Mouse (Mus musculus): ENCODE measurements around the gene Bcar1. TPM values are rescaled to one million over a fixed set of nuclear protein-coding genes. Genes with fewer than 3 reads are reported as not detected.

Bcar1 gene
- polyA plus RNA-seq, 1 experiment, result 136 TPM

DNA sequence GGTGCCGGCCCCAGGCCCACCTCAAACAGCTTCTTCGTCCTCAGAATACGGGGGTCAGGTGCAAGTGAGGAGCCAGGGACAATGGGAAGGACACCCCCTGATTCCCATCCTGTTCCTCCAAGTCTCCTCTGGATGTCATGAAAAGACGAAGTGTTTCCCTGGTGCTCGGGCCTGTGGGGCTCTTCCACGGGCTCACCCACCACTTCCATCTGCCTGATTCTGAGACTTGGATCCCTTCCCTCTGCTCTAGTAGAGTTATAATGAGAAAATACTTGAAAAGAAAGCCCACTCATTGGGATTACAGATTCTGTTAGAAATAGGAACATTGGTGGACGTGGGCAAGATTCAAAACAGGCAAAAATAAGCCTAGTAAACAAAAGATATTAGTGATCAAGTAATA lies 64.8 kb downstream of the Bcar1 start:
- no peak for TF ChIP-seq FOSL1 (IDR thresholded peaks at IDR 0.05; ENCODE audit: insufficient read depth, low read length, poor library complexity, severe bottlenecking)
- no peak for TF ChIP-seq MAX (IDR thresholded peaks at IDR 0.05)
- TF ChIP-seq CTCF (IDR thresholded peaks at IDR 0.05; ENCODE audit: control insufficient read depth, insufficient read depth, insufficient read length), result no peak
- no peak for TF ChIP-seq MYOG (IDR thresholded peaks at IDR 0.05; ENCODE audit: control insufficient read depth, extremely low read depth, insufficient read length)
- H3K27me3 ChIP-seq (ENCODE audit: control insufficient read depth, insufficient read depth, insufficient read length), result no peaks in the 10 kb centered on the region
- H3K79me3 ChIP-seq (ENCODE audit: low read depth), result no peaks in the 10 kb centered on the region
- no peaks in the 10 kb centered on the region for H3K36me3 ChIP-seq (ENCODE audit: control insufficient read depth, insufficient read depth)
- H3ac ChIP-seq (ENCODE audit: control insufficient read depth, insufficient read length, low read depth), result no peak overlapping the region
- H3K4me3 ChIP-seq (ENCODE audit: insufficient read depth, poor library complexity, severe bottlenecking), result no peak overlapping the region
- no peaks in the 10 kb centered on the region for H3K79me2 ChIP-seq (ENCODE audit: control insufficient read depth, insufficient read depth)

DNA sequence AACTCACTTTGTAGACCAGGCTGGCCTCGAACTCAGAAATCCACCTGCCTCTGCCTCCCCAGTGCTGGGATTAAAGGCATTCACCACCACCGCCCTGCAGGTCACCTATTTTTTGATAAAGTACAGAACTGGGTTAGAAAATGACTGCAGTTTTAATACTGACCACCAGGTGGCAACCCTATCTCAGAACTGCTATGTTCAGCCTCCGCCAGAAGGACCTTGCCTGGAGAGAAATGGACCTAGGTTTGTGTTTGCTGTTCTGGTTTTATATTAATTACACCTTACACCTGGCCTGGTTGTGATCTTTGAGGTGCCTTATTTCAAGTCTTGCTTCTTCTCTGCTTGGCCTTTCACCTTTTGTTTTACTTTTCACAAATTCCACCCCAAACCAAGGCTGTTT lies 65.5 kb downstream of the Bcar1 start:
- TF ChIP-seq CEBPB (IDR thresholded peaks at IDR 0.05; ENCODE audit: low read depth), result no peak
- no peak for TF ChIP-seq MAX (IDR thresholded peaks at IDR 0.05)
- TF ChIP-seq USF1 (IDR thresholded peaks at IDR 0.05; ENCODE audit: low read depth), result no peak
- TF ChIP-seq MYOG (IDR thresholded peaks at IDR 0.05; ENCODE audit: control insufficient read depth, extremely low read depth, insufficient read length), result no peak
- TF ChIP-seq CTCF (IDR thresholded peaks at IDR 0.05; ENCODE audit: control insufficient read depth, insufficient read depth, insufficient read length), result peak; percentile 27
- no peak for TF ChIP-seq FOSL1 (IDR thresholded peaks at IDR 0.05; ENCODE audit: insufficient read depth, low read length, poor library complexity, severe bottlenecking)
- no peak for TF ChIP-seq MYOD1 (IDR thresholded peaks at IDR 0.05; ENCODE audit: control insufficient read depth, insufficient read length, low read depth)
- Histone ChIP-seq H3K79me2 (ENCODE audit: control insufficient read depth, insufficient read depth) (no peaks in the 10 kb centered on the region), H3K4me3 (ENCODE audit: insufficient read depth, poor library complexity, severe bottlenecking) (no peak overlapping the region), H3K79me3 (ENCODE audit: low read depth) (no peaks in the 10 kb centered on the region), H3K27me3 (ENCODE audit: control insufficient read depth, insufficient read depth, insufficient read length) (no peaks in the 10 kb centered on the region), H3K36me3 (ENCODE audit: control insufficient read depth, insufficient read depth) (no peaks in the 10 kb centered on the region), H3ac (ENCODE audit: control insufficient read depth, insufficient read length, low read depth) (no peak overlapping the region)

DNA sequence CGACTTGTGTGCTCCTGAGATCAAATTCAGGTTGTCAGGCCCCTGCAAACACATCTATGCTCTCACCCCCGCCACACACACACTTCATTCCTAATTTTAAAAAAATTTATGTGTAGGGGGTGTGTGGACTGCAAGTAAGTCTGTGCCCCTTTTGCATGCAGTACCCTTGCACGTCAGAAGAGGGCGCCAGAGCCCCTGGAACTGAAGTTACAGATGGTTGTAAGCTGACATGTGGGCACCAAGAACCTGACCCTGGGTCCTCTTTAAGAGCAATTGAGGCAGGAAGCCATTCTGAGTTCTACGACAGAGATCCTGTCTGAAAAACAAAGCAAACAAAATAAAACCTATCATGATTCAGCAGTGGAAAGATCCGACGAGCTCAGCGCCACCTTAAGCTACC lies 67.4 kb downstream of the Bcar1 start:
- Histone ChIP-seq H3ac (ENCODE audit: control insufficient read depth, insufficient read length, low read depth) (no peak overlapping the region), H3K79me3 (ENCODE audit: low read depth) (no peaks in the 10 kb centered on the region), H3K36me3 (ENCODE audit: control insufficient read depth, insufficient read depth) (no peaks in the 10 kb centered on the region), H3K79me2 (ENCODE audit: control insufficient read depth, insufficient read depth) (no peaks in the 10 kb centered on the region), H3K27me3 (ENCODE audit: control insufficient read depth, insufficient read depth, insufficient read length) (no peaks in the 10 kb centered on the region), H3K4me3 (ENCODE audit: insufficient read depth, poor library complexity, severe bottlenecking) (no peak overlapping the region)
- no peak for TF ChIP-seq MAX (IDR thresholded peaks at IDR 0.05)
- no peak for TF ChIP-seq CTCF (IDR thresholded peaks at IDR 0.05; ENCODE audit: control insufficient read depth, insufficient read depth, insufficient read length)
- no peak for TF ChIP-seq FOSL1 (IDR thresholded peaks at IDR 0.05; ENCODE audit: insufficient read depth, low read length, poor library complexity, severe bottlenecking)
- TF ChIP-seq MYOD1 (IDR thresholded peaks at IDR 0.05; ENCODE audit: control insufficient read depth, insufficient read length, low read depth), result no peak
- no peak for TF ChIP-seq USF1 (IDR thresholded peaks at IDR 0.05; ENCODE audit: low read depth)
- TF ChIP-seq CEBPB (IDR thresholded peaks at IDR 0.05; ENCODE audit: low read depth), result no peak

DNA sequence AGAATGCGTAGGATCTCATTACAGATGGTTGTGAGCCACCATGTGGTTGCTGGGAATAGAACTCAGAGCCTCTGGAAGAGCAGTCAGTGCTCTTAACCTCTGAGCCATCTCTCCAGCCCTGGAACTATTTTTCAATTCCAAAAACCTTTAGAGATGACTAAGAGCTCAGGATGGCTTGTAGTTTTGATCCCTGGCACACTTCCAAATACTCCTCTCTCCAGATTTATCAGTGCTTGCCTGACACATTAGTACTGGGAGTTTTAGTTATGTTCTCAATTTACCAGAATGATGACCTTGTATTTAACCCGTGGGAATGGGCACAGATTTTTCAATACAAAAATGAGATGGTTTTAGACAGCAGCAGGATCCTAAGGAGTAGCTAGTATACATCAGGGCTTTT lies 76.9 kb downstream of the Bcar1 start:
- no peaks in the 10 kb centered on the region for H3K27me3 ChIP-seq (ENCODE audit: control insufficient read depth, insufficient read depth, insufficient read length)
- peaks cover 36% of the 10 kb centered on the region for H3K36me3 ChIP-seq (ENCODE audit: control insufficient read depth, insufficient read depth)
- no peak overlapping the region for H3ac ChIP-seq (ENCODE audit: control insufficient read depth, insufficient read length, low read depth)
- TF ChIP-seq FOSL1 (IDR thresholded peaks at IDR 0.05; ENCODE audit: insufficient read depth, low read length, poor library complexity, severe bottlenecking) (no peak), USF1 (IDR thresholded peaks at IDR 0.05; ENCODE audit: low read depth) (no peak), CTCF (IDR thresholded peaks at IDR 0.05; ENCODE audit: control insufficient read depth, insufficient read depth, insufficient read length) (no peak), MAX (IDR thresholded peaks at IDR 0.05) (no peak), CEBPB (IDR thresholded peaks at IDR 0.05; ENCODE audit: low read depth) (no peak), MYOG (IDR thresholded peaks at IDR 0.05; ENCODE audit: control insufficient read depth, extremely low read depth, insufficient read length) (no peak), MYOD1 (IDR thresholded peaks at IDR 0.05; ENCODE audit: control insufficient read depth, insufficient read length, low read depth) (no peak)
- H3K79me2 ChIP-seq (ENCODE audit: control insufficient read depth, insufficient read depth), result no peaks in the 10 kb centered on the region
- H3K4me3 ChIP-seq (ENCODE audit: insufficient read depth, poor library complexity, severe bottlenecking), result no peak overlapping the region
- no peaks in the 10 kb centered on the region for H3K79me3 ChIP-seq (ENCODE audit: low read depth)

DNA sequence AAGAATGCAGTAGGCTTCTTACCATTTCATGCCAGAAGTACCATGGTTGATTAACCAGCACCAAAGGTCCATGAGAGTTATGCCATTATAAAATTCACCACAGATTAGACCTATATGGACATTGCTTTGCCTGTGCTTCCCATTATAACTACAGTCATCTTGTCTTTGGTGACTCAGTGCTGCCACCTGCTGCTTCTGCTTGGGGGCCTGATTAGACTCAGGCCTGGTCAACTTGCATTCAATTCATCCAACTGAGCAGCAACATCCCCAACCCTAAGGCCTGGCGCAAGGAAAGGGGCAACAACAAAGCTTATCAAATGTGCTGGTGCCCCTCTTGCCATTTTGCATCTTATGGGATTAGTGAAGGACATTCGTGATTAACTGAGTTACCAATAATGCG lies 81.1 kb downstream of the Bcar1 start:
- no peak overlapping the region for H3ac ChIP-seq (ENCODE audit: control insufficient read depth, insufficient read length, low read depth)
- H3K27me3 ChIP-seq (ENCODE audit: control insufficient read depth, insufficient read depth, insufficient read length), result no peaks in the 10 kb centered on the region
- TF ChIP-seq CEBPB (IDR thresholded peaks at IDR 0.05; ENCODE audit: low read depth) (no peak), CTCF (IDR thresholded peaks at IDR 0.05; ENCODE audit: control insufficient read depth, insufficient read depth, insufficient read length) (peak; percentile 59)
- H3K4me3 ChIP-seq (ENCODE audit: insufficient read depth, poor library complexity, severe bottlenecking), result no peak overlapping the region
- peaks cover 14% of the 10 kb centered on the region for H3K36me3 ChIP-seq (ENCODE audit: control insufficient read depth, insufficient read depth)
- peaks cover 18% of the 10 kb centered on the region for H3K79me2 ChIP-seq (ENCODE audit: control insufficient read depth, insufficient read depth)
- H3K79me3 ChIP-seq (ENCODE audit: low read depth), result peaks cover 2% of the 10 kb centered on the region

Small RNAs within 50 kb of the gene (microRNA-seq; reads per million reads assigned to microRNA genes)
- gene Mir7076 (ENCODE audit: borderline microRNAs expressed), result not detected

Other genes with a start within 250 kb of the Bcar1 start
- gene Wdr59, start 221.7 kb downstream of the Bcar1 start, polyA plus RNA-seq (2012; fragmentation: generic; extraction: Trizol), result 6.7 TPM
- 36.6 TPM for gene Znrf1, start 207.7 kb downstream of the Bcar1 start, polyA plus RNA-seq (2012; fragmentation: generic; extraction: Trizol)
- gene Ldhd, start 113.4 kb downstream of the Bcar1 start, polyA plus RNA-seq (2012; fragmentation: generic; extraction: Trizol), result 0.06 TPM
- 4.7 TPM for gene Zfp1, start 100.4 kb downstream of the Bcar1 start, polyA plus RNA-seq (2012; fragmentation: generic; extraction: Trizol)
- gene Ctrb1, start 52.8 kb downstream of the Bcar1 start, polyA plus RNA-seq (2012; fragmentation: generic; extraction: Trizol), result 1.5 TPM
- 58.8 TPM for gene Cfdp1, start 110.5 kb upstream of the Bcar1 start, polyA plus RNA-seq (2012; fragmentation: generic; extraction: Trizol)
- gene Tmem170, start 132.9 kb upstream of the Bcar1 start, polyA plus RNA-seq (2012; fragmentation: generic; extraction: Trizol), result 1.1 TPM
- not detected for gene Chst5, start 166.6 kb upstream of the Bcar1 start, polyA plus RNA-seq (2012; fragmentation: generic; extraction: Trizol)
- gene Tmem231, start 190.1 kb upstream of the Bcar1 start, polyA plus RNA-seq (2012; fragmentation: generic; extraction: Trizol), result 2.2 TPM
- 44.6 TPM for gene Gabarapl2, start 196.9 kb upstream of the Bcar1 start, polyA plus RNA-seq (2012; fragmentation: generic; extraction: Trizol)
- 4.0 TPM for gene Adat1, start 248.5 kb upstream of the Bcar1 start, polyA plus RNA-seq (2012; fragmentation: generic; extraction: Trizol)